Mouse (Mus musculus) hindbrain, embryonic 15.5 days (tissue): ENCODE measurements at regions not wholly inside any gene's neighbourhood (a gene's known extent, or its start where the extent isn't known, plus 50 kb on each side); places are given as distances from the start of the nearest gene placed in this dataset.

ENCODE experiments used
- ATAC-seq: fragments of 200-750 bp; cut with Nextera tagmentation; 2 replicates; pipeline ENCODE4 v1.8.0; 2017; ENCODE audit warnings: low read depth, moderate number of reproducible peaks, moderate TSS enrichment; ENCODE audit not compliant: low FRiP score
- H3K27ac ChIP-seq: fragments of 300-500 bp; sonication (generic); replicated peaks from 2 replicates; pipeline ENCODE4 v1.5.1; 2015; ENCODE audit warnings: mild to moderate bottlenecking, inconsistent platforms
- H3K27me3 ChIP-seq: fragments of 300-500 bp; sonication (generic); 2 replicates; pipeline ENCODE4 v1.6.1; 2015; ENCODE audit warnings: control low read depth, inconsistent platforms
- H3K36me3 ChIP-seq: fragments of 300-500 bp; sonication (generic); 2 replicates; pipeline ENCODE4 v1.6.1; 2015; ENCODE audit warnings: control low read depth, inconsistent platforms
- H3K4me1 ChIP-seq: fragments of 300-500 bp; sonication (generic); replicated peaks from 2 replicates; pipeline ENCODE4 v1.6.1; 2015; ENCODE audit warnings: control low read depth, inconsistent platforms
- H3K4me2 ChIP-seq: fragments of 300-500 bp; sonication (generic); 2 replicates; pipeline ENCODE4 v1.6.1; 2015; ENCODE audit warnings: moderate library complexity, mild to moderate bottlenecking, inconsistent platforms
- H3K4me3 ChIP-seq: fragments of 300-500 bp; sonication (generic); 2 replicates; pipeline ENCODE4 v1.5.1; 2015; ENCODE audit warnings: mild to moderate bottlenecking, inconsistent platforms
- H3K9ac ChIP-seq: fragments of 300-500 bp; sonication (generic); 2 replicates; pipeline ENCODE4 v1.6.1; 2015; ENCODE audit warnings: inconsistent platforms
- H3K9me3 ChIP-seq: fragments of 300-500 bp; sonication (generic); 2 replicates; pipeline ENCODE4 v1.6.1; 2016; ENCODE audit warnings: control low read depth, inconsistent platforms
- WGBS: fragments of 180-500 bp; shearing (Covaris S2); methylation state at CpG from one replicate; pipeline ENCODE4 v1.1.7; 2015; 5-methylcytosine and 5-hydroxymethylcytosine counted together

- ATAC-seq = no peak
- H3K36me3 ChIP-seq = no peaks in the 10 kb centered on the region
- peak overlapping the region; percentile 40 for H3K4me2 ChIP-seq
- no peak overlapping the region for H3K4me3 ChIP-seq
- peak overlapping the region; percentile 69 for H3K27ac ChIP-seq
- H3K4me1 ChIP-seq = peaks cover 38% of the 10 kb centered on the region
- WGBS = 39% methylated on average over 3 of the region's 3 CpGs
- H3K9me3 ChIP-seq = no peaks in the 10 kb centered on the region
- H3K9ac ChIP-seq = peak overlapping the region; percentile 0; the same call in 1 of the 2 replicates
- H3K27me3 ChIP-seq = no peaks in the 10 kb centered on the region
Measured at GRCm38 (mm10) chr3:146337429-146337828, 67.0 kb upstream of the Ssx2ip start.

GRCm38 (mm10) chr3:146337861-146338281 is 66.6 kb upstream of the Ssx2ip start:
- peak; percentile 79 for ATAC-seq
- peak overlapping the region; percentile 9 for H3K4me3 ChIP-seq
- 2% methylated on average over 7 of the region's 7 CpGs for WGBS
- peak overlapping the region; percentile 0; the same call in 1 of the 2 replicates for H3K9ac ChIP-seq
- H3K36me3 ChIP-seq = no peaks in the 10 kb centered on the region
- H3K27ac ChIP-seq = peak overlapping the region; percentile 69
- no peaks in the 10 kb centered on the region for H3K9me3 ChIP-seq
- peak overlapping the region; percentile 40 for H3K4me2 ChIP-seq
- no peaks in the 10 kb centered on the region for H3K27me3 ChIP-seq
- H3K4me1 ChIP-seq = peaks cover 38% of the 10 kb centered on the region

GRCm38 (mm10) chr3:146338445-146338844 is 66.0 kb upstream of the Ssx2ip start:
- ATAC-seq = no peak
- Histone ChIP-seq H3K4me3 (no peak overlapping the region), H3K9ac (no peak overlapping the region), H3K27me3 (no peaks in the 10 kb centered on the region), H3K27ac (peak overlapping the region; percentile 69), H3K4me1 (peaks cover 38% of the 10 kb centered on the region), H3K9me3 (no peaks in the 10 kb centered on the region), H3K4me2 (0 out of 2 replicates have a peak overlapping the region, but pooled peaks have one; percentile 40), H3K36me3 (no peaks in the 10 kb centered on the region)
- whole genome bisulfite sequencing = 69% methylated on average over 9 of the region's 9 CpGs

- H3K27ac ChIP-seq = no peak overlapping the region
- WGBS = 76% methylated on average over 12 of the region's 12 CpGs
Measured at GRCm38 (mm10) chr3:146340316-146341055, 64.0 kb upstream of the Ssx2ip start.

GRCm38 (mm10) chr3:146341652-146342340 is 62.6 kb upstream of the Ssx2ip start:
- H3K27me3 ChIP-seq = no peaks in the 10 kb centered on the region
- no peak overlapping the region for H3K27ac ChIP-seq
- no peaks in the 10 kb centered on the region for H3K9me3 ChIP-seq
- no peak overlapping the region for H3K4me2 ChIP-seq
- peaks cover 49% of the 10 kb centered on the region for H3K4me1 ChIP-seq
- no peaks in the 10 kb centered on the region for H3K36me3 ChIP-seq
- H3K9ac ChIP-seq = no peak overlapping the region
- no peak overlapping the region for H3K4me3 ChIP-seq
- ATAC-seq = no peak
- WGBS = 56% methylated on average over 6 of the region's 6 CpGs

More at GRCm38 (mm10) chr3:146340316-146341055, 64.0 kb upstream of the Ssx2ip start:
- no peak overlapping the region for H3K9ac ChIP-seq
- ATAC-seq = no peak
- no peaks in the 10 kb centered on the region for H3K36me3 ChIP-seq
- no peak overlapping the region for H3K4me2 ChIP-seq
- H3K4me1 ChIP-seq = peaks cover 43% of the 10 kb centered on the region
- no peaks in the 10 kb centered on the region for H3K27me3 ChIP-seq
- H3K4me3 ChIP-seq = no peak overlapping the region
- H3K9me3 ChIP-seq = no peaks in the 10 kb centered on the region

GRCm38 (mm10) chr3:146342727-146343126 is 61.7 kb upstream of the Ssx2ip start:
- Histone ChIP-seq H3K27me3 (no peaks in the 10 kb centered on the region), H3K4me1 (peaks cover 43% of the 10 kb centered on the region), H3K36me3 (no peaks in the 10 kb centered on the region), H3K27ac (no peak overlapping the region; the same call in 1 of the 2 replicates), H3K4me3 (no peak overlapping the region), H3K9ac (no peak overlapping the region), H3K9me3 (no peaks in the 10 kb centered on the region), H3K4me2 (no peak overlapping the region)
- WGBS = 82% methylated on average over 1 of the region's 1 CpGs
- ATAC-seq = no peak

- H3K9me3 ChIP-seq = no peaks in the 10 kb centered on the region
- WGBS = 59% methylated on average over 9 of the region's 9 CpGs
- H3K36me3 ChIP-seq = no peaks in the 10 kb centered on the region
- H3K27ac ChIP-seq = no peak overlapping the region
- no peak; the same call in 1 of the 2 replicates for ATAC-seq
- no peaks in the 10 kb centered on the region for H3K27me3 ChIP-seq
- H3K4me2 ChIP-seq = no peak overlapping the region
- no peak overlapping the region for H3K9ac ChIP-seq
- peaks cover 35% of the 10 kb centered on the region for H3K4me1 ChIP-seq
- no peak overlapping the region for H3K4me3 ChIP-seq
Measured at GRCm38 (mm10) chr3:146343649-146344401, 60.6 kb upstream of the Ssx2ip start.

GRCm38 (mm10) chr3:146344402-146345025 is 59.9 kb upstream of the Ssx2ip start:
- Histone ChIP-seq H3K27ac (peak overlapping the region; percentile 81; the same call in 1 of the 2 replicates), H3K9me3 (no peaks in the 10 kb centered on the region), H3K27me3 (no peaks in the 10 kb centered on the region), H3K4me2 (no peak overlapping the region), H3K4me3 (no peak overlapping the region), H3K36me3 (no peaks in the 10 kb centered on the region), H3K4me1 (peaks cover 35% of the 10 kb centered on the region), H3K9ac (no peak overlapping the region)
- WGBS = 67% methylated on average over 11 of the region's 11 CpGs
- no peak for ATAC-seq

GRCm38 (mm10) chr3:146345308-146345780 is 59.1 kb upstream of the Ssx2ip start:
- Histone ChIP-seq H3K9me3 (no peaks in the 10 kb centered on the region), H3K4me2 (peak overlapping the region; percentile 57), H3K27ac (peak overlapping the region; percentile 81), H3K4me1 (peaks cover 34% of the 10 kb centered on the region), H3K9ac (peak overlapping the region; percentile 49), H3K36me3 (no peaks in the 10 kb centered on the region), H3K4me3 (peak overlapping the region; percentile 39), H3K27me3 (no peaks in the 10 kb centered on the region)
- ATAC-seq = peak; percentile 88
- WGBS = 3% methylated on average over 18 of the region's 18 CpGs

GRCm38 (mm10) chr3:146345946-146346345 is 58.5 kb upstream of the Ssx2ip start:
- peak overlapping the region; percentile 39; the same call in 1 of the 2 replicates for H3K4me3 ChIP-seq
- H3K27me3 ChIP-seq = no peaks in the 10 kb centered on the region
- H3K9ac ChIP-seq = peak overlapping the region; percentile 49; the same call in 1 of the 2 replicates
- no peak for ATAC-seq
- no peaks in the 10 kb centered on the region for H3K9me3 ChIP-seq
- 45% methylated on average over 4 of the region's 4 CpGs for WGBS
- H3K36me3 ChIP-seq = no peaks in the 10 kb centered on the region
- H3K4me2 ChIP-seq = peak overlapping the region; percentile 57
- peaks cover 28% of the 10 kb centered on the region for H3K4me1 ChIP-seq
- H3K27ac ChIP-seq = peak overlapping the region; percentile 81; the same call in 1 of the 2 replicates

GRCm38 (mm10) chr3:146347311-146347710 is 57.1 kb upstream of the Ssx2ip start:
- Histone ChIP-seq H3K4me2 (no peak overlapping the region), H3K9me3 (no peaks in the 10 kb centered on the region), H3K4me3 (no peak overlapping the region), H3K36me3 (no peaks in the 10 kb centered on the region), H3K4me1 (peaks cover 21% of the 10 kb centered on the region), H3K9ac (no peak overlapping the region), H3K27me3 (no peaks in the 10 kb centered on the region), H3K27ac (no peak overlapping the region)
- WGBS = 90% methylated on average over 3 of the region's 3 CpGs
- ATAC-seq = no peak
